Mouse (Mus musculus): ENCODE results near the gene Phf7.

Gene Phf7

GRCm38 (mm10) chr14:31199599-31199998, 51.5 kb downstream of the Phf7 start:
- DNase-seq (ENCODE audit: low spot score in 2 of 2), result no peak

- no peak for DNase-seq (ENCODE audit: low spot score in 2 of 2)
These were observed 53.3 kb downstream of the Phf7 start for GRCm38 (mm10) chr14:31197547-31198516.

DNA sequence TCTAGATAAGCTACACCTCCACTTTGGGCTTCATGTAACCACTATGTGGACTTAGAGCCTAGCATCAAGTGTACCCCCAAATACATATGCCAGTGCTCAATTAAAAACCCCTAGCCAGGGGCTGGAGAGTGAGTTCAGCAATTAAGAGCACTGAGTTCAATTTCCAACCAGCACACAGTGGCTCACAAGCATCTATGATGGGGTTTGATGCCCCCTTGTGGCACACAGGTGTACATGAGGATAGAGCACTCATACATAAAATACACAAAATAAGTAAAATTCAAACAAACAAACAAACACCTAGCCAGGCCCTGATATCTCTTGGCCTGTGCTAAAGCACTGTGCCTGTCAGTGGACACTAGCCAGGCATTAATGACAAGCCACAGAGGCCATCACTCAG, 55.1 kb downstream of the Phf7 start:
- no peak for DNase-seq (ENCODE audit: low spot score in 2 of 2)

GRCm38 (mm10) chr14:31195521-31195920, 55.6 kb downstream of the Phf7 start:
- DNase-seq (ENCODE audit: low spot score in 2 of 2), result no peak

- DNase-seq (ENCODE audit: low spot score in 2 of 2), result peak; percentile 73 to 74
These were observed 56.1 kb downstream of the Phf7 start for GRCm38 (mm10) chr14:31194891-31195513.

DNA sequence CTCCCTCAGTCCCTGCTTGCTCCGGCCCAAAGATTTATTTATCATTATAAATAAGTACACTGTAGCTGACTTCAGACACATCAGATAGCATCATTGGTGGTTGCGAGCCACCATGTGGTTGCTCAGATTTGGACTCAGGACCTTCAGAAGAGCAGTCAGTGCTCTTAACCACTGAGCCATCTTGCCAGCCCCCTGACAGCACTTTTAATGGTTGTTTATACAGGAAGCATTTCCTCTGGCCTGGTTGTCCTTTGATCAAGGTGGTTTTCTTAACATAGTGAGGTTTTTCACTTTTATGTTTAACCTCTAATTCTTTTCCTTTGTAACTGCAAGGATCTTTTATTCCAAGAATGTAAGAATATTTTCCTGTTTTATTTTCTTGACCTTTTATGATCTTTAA, 56.7 kb downstream of the Phf7 start:
- DNase-seq (ENCODE audit: low spot score in 2 of 2), result no peak

DNA sequence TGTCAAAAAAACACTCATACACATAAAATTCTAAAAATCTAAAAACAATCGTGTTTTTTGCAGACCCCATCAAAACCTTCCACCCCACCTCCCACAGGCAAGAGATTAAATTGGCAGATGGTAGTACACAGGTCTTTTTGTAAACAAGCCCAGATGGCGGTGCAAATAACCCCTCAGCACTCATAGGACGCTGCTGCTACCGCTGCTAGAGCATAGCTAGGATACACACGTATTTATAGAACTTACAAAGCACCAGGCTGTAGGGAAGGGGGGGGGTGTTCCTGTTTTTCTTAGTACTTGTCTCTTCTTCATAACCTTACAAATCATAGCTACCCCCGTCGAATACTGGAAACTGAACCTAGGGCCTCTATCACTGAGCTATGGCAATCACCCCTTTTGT, 57.3 kb downstream of the Phf7 start:
- DNase-seq (ENCODE audit: low spot score in 2 of 2), result no peak

- no peak for DNase-seq (ENCODE audit: low spot score in 2 of 2)
These were observed 59.2 kb downstream of the Phf7 start for GRCm38 (mm10) chr14:31191936-31192335.

- no peak for DNase-seq (ENCODE audit: low spot score in 2 of 2)
These were observed 61.8 kb downstream of the Phf7 start for GRCm38 (mm10) chr14:31189348-31189747.

GRCm38 (mm10) chr14:31188771-31189181, 62.3 kb downstream of the Phf7 start:
- DNase-seq (ENCODE audit: low spot score in 2 of 2), result no peak
